Mouse (Mus musculus): ENCODE results near the gene Fhdc1.

DNA sequence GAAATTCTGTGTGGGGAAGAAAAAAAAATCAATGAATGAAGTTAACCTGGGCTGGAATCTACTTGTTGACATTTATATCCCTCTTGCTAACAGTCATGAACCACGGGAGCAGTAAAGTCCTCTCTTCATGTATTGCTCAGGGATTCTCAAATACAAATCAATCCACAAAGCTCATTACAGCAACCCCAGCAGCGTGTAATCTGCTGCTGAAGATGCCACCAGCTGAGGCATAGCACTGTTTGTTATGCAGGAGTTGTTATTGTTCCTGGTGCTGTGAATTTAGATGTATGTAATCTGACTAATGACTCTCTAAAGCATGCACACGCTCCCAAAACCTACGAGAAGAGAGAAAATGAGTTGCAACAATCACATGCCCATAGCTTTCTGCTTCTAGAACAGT is 82.3 kb downstream of the Fhdc1 start:
- TF ChIP-seq MYOG (IDR thresholded peaks at IDR 0.05; ENCODE audit: control insufficient read depth, extremely low read depth, insufficient read length): no peak
- no peak for TF ChIP-seq CTCF (IDR thresholded peaks at IDR 0.05; ENCODE audit: control insufficient read depth, insufficient read depth, insufficient read length)
- TF ChIP-seq FOSL1 (IDR thresholded peaks at IDR 0.05; ENCODE audit: insufficient read depth, low read length, poor library complexity, severe bottlenecking): no peak
